Mouse (Mus musculus) adrenal gland, adult 8-10 months (tissue): Measurements from ENCODE around the gene Mixl1. TPM values are rescaled to one million over a fixed set of nuclear protein-coding genes. Genes with fewer than 3 reads are reported as not detected.

Source experiments
- DNase-seq: peaks from one replicate; pipeline ENCODE4 v3.0.0; 2022
- total RNA-seq, 4 experiments: library from RNA; stranded (reverse); gene quantifications; 2 replicates each; pipeline ENCODE4 v1.2.4; 2022

Gene Mixl1
- total RNA-seq, result not detected

- DNase-seq, result no peak
Observed at GRCm38 (mm10) chr1:180696626-180697352, at the start of gene Mixl1. Gene Mixl1 (minus strand): TSS chr1:180697034.

GRCm38 (mm10) chr1:180729231-180729630 is 32.4 kb upstream of the Mixl1 start:
- DNase-seq, result no peak

GRCm38 (mm10) chr1:180726183-180726582 is 29.3 kb upstream of the Mixl1 start:
- DNase-seq, result peak; percentile 45

GRCm38 (mm10) chr1:180725704-180726179 is 28.9 kb upstream of the Mixl1 start, which contains the start of gene Acbd3:
Gene Acbd3 (plus strand): TSS chr1:180726043.
- peak; percentile 89 for DNase-seq

GRCm38 (mm10) chr1:180723701-180724238 is 26.9 kb upstream of the Mixl1 start:
- DNase-seq, result no peak

- no peak for DNase-seq
Observed at GRCm38 (mm10) chr1:180722608-180723007, 25.8 kb upstream of the Mixl1 start.

- DNase-seq, result peak; percentile 60
Observed at GRCm38 (mm10) chr1:180719951-180720689, 23.3 kb upstream of the Mixl1 start.

- DNase-seq, result no peak
Observed at GRCm38 (mm10) chr1:180719483-180719882, 22.6 kb upstream of the Mixl1 start.

GRCm38 (mm10) chr1:180718756-180719155 is 21.9 kb upstream of the Mixl1 start:
- DNase-seq, result no peak

- DNase-seq, result no peak
Observed at GRCm38 (mm10) chr1:180708935-180709776, 12.3 kb upstream of the Mixl1 start.

GRCm38 (mm10) chr1:180707813-180708212 is 11.0 kb upstream of the Mixl1 start:
- no peak for DNase-seq

- DNase-seq, result no peak
Observed at GRCm38 (mm10) chr1:180707368-180707767, 10.5 kb upstream of the Mixl1 start.

GRCm38 (mm10) chr1:180703400-180703799 is 6.6 kb upstream of the Mixl1 start:
- DNase-seq, result no peak

- DNase-seq, result no peak
Observed at GRCm38 (mm10) chr1:180698063-180698462, 1.2 kb upstream of the Mixl1 start.

GRCm38 (mm10) chr1:180691284-180691683 is 5.5 kb downstream of the Mixl1 start:
- DNase-seq, result peak; percentile 42

Other genes with a start within 250 kb of the Mixl1 start
- under 1 TPM; 0.30 to 0.80 (median 0.60) TPM for gene Stum, start 213.5 kb downstream of the Mixl1 start, total RNA-seq
- 10 to 100 TPM; 67.5 to 78.3 (median 72.4) TPM for gene Parp1, start 128.1 kb downstream of the Mixl1 start, total RNA-seq
- 1 to 10 TPM; 4.4 to 5.8 (median 5.2) TPM for gene Lin9, start 55.9 kb downstream of the Mixl1 start, total RNA-seq
- 10 to 100 TPM; 48.1 to 51.3 (median 50.6) TPM for gene Acbd3, start 29.0 kb upstream of the Mixl1 start, total RNA-seq
- 100 to 1,000 TPM; 575 to 749 (median 648) TPM for gene H3f3a, start 116.9 kb upstream of the Mixl1 start, total RNA-seq
- 10 to 100 TPM; 21.8 to 30.1 (median 25.7) TPM for gene Sde2, start 154.1 kb upstream of the Mixl1 start, total RNA-seq
- 1 to 10 TPM; 1.1 to 3.0 (median 1.4) TPM for gene Lefty2, start 196.1 kb upstream of the Mixl1 start, total RNA-seq
- 10 to 100 TPM; 46.5 to 54.7 (median 50.7) TPM for gene Pycr2, start 207.3 kb upstream of the Mixl1 start, total RNA-seq
- gene Lefty1, start 238.0 kb upstream of the Mixl1 start, total RNA-seq, result 10 to 100 TPM in 3 of 4 experiments, 1 to 10 TPM in 1; 5.8 to 22.3 (median 14.0) TPM
- gene Tmem63a, start 245.3 kb upstream of the Mixl1 start, total RNA-seq, result 10 to 100 TPM; 79.6 to 95.9 (median 87.5) TPM